ENCODE assay signal across 17 mouse cellular contexts in genomic region chr7:139400926-139401325, GRCm38 (mm10). TPM values are rescaled to one million over a fixed set of nuclear protein-coding genes. Genes with fewer than 3 reads are reported as not detected.
A peak's percentile ranks its signal among the peaks of the same experiment; 100 is the strongest.
DNase-seq lines count a peak whose midpoint lies in the region; ATAC-seq lines count a peak whose summit lies in the region.
"Had no signal": no experiment of that assay in that cellular context is flagged by ENCODE, and none has a peak within 500 bp of the region (broad histone marks: within the 10 kb centered on the region; RNA-seq: fewer than 3 reads in every experiment).

No protein-coding gene starts in this region.

- peak; percentile 38 for ATAC-seq in common myeloid progenitor, adult 5-6 weeks (replicated peaks; ENCODE audit: low read depth, poor library complexity, severe bottlenecking)
- peak; percentile 14; the same call in 1 of the 2 replicates for ATAC-seq in neutrophil, adult 5-6 weeks (ENCODE audit: extremely low read depth, insufficient number of reproducible peaks, low FRiP score, poor library complexity, severe bottlenecking)
- ATAC-seq in heart, embryonic 12.5 days (ENCODE audit: insufficient number of reproducible peaks, low FRiP score), result no peak
- ATAC-seq: midbrain, embryonic 13.5 days had no signal

- no peaks in the 10 kb centered on the region for H3K9me3 ChIP-seq in heart, embryonic 12.5 days (replicated peaks)
- H3K9me3 ChIP-seq: embryonic facial prominence, embryonic 15.5 days; hindbrain, embryonic 15.5 days; midbrain, embryonic 13.5 days; stomach, embryonic 15.5 days had no signal

- DNase-seq in 416B (ENCODE audit: low read depth), result peak; percentile 38
- peak; percentile 47 to 53 for DNase-seq in B cell, adult 2 months
- DNase-seq in embryo, embryonic 11 days, result no peak
- DNase-seq in ovary, adult 18-20 months (ENCODE audit: low spot score), result no peak
- DNase-seq: adrenal gland, adult 2 months; heart, postnatal 14 days; kidney, adult 8-10 months; layer of hippocampus, postnatal 36 days; left cerebral cortex, postnatal 4 days had no signal

- no peaks in the 10 kb centered on the region for H3K27me3 ChIP-seq in heart, embryonic 12.5 days (replicated peaks)
- H3K27me3 ChIP-seq: embryonic facial prominence, embryonic 15.5 days; hindbrain, embryonic 15.5 days; midbrain, embryonic 13.5 days; stomach, embryonic 15.5 days had no signal

- H3K4me3 ChIP-seq in heart, embryonic 12.5 days, result no peak overlapping the region
- H3K4me3 ChIP-seq: embryonic facial prominence, embryonic 15.5 days; hindbrain, embryonic 15.5 days; midbrain, embryonic 13.5 days; stomach, embryonic 15.5 days had no signal

- H3K27ac ChIP-seq in heart, embryonic 12.5 days (ENCODE audit: poor library complexity, severe bottlenecking), result no peak overlapping the region
- H3K27ac ChIP-seq: embryonic facial prominence, embryonic 15.5 days; hindbrain, embryonic 15.5 days; liver, embryonic 14.5 days; midbrain, embryonic 13.5 days; stomach, embryonic 15.5 days had no signal

- H3K36me3 ChIP-seq in heart, embryonic 12.5 days, result peaks cover 11% of the 10 kb centered on the region
- H3K36me3 ChIP-seq: hindbrain, embryonic 15.5 days; midbrain, embryonic 13.5 days had no signal

- H3K4me2 ChIP-seq in heart, embryonic 12.5 days, result no peak overlapping the region
- H3K4me2 ChIP-seq: embryonic facial prominence, embryonic 15.5 days; hindbrain, embryonic 15.5 days; midbrain, embryonic 13.5 days; stomach, embryonic 15.5 days had no signal

- H3K9ac ChIP-seq in heart, embryonic 12.5 days, result no peak overlapping the region
- H3K9ac ChIP-seq: embryonic facial prominence, embryonic 15.5 days; hindbrain, embryonic 15.5 days; liver, embryonic 14.5 days; midbrain, embryonic 13.5 days; stomach, embryonic 15.5 days had no signal

- H3K4me1 ChIP-seq in heart, embryonic 12.5 days (replicated peaks), result peaks cover 65% of the 10 kb centered on the region

- WGBS in heart, embryonic 12.5 days, result 69% methylated on average over 3 of the region's 3 CpGs

RNA-seq across cellular contexts. Expression of gene Inpp5a, which starts 12.0 kb away (rescaled TPM):
- total RNA-seq in common myeloid progenitor, adult 5-6 weeks (2017), result 3.3 and 6.3 TPM in 2 replicates
- 38.1 and 41.7 TPM in 2 replicates for total RNA-seq in neutrophil, adult 5-6 weeks (2017)
- 96.3 and 104 TPM in 2 replicates for polyA plus RNA-seq in heart, embryonic 12.5 days (2016; fragmentation: Nextera tagmentation; extraction: Ambion mirVana)

Comparison
In these comparisons a context has a peak if more than half of its experiments do, and no peak if none do; other contexts are left out.
1. DNase-seq: peak in 416B (single experiment) and B cell, adult 2 months (2 of 2); none in embryo, embryonic 11 days (single experiment) and ovary, adult 18-20 months (single experiment).